Mouse (Mus musculus) left cerebral cortex, adult 2 months (tissue): ENCODE results near the gene Prkar2a. TPM values are rescaled to one million over a fixed set of nuclear protein-coding genes. Genes with fewer than 3 reads are reported as not detected.
"Not testable (repeated sequence)": the region's sequence is repeated elsewhere in the genome, so short reads cannot be mapped to it uniquely, and the experiment has no call there.

Source experiments
- DNase-seq, 2 experiments: peaks; one replicate each; pipeline ENCODE4 v3.0.0; 2021 to 2022; ENCODE audit warnings: low spot score in 2 of 2, mixed read lengths in 1 of 2; ENCODE audit errors: extremely low spot score in 1 of 2
- H3K27ac ChIP-seq: fragments of 200-600 bp; 2 replicates; pipeline ENCODE4 v1.8.1; 2022
- H3K4me3 ChIP-seq: fragments of 200-600 bp; 2 replicates; pipeline ENCODE4 v1.8.1; 2022
- CTCF ChIP-seq: fragments of 200-600 bp; IDR thresholded peaks from 2 replicates; pipeline ENCODE4 v1.8.1; 2022; ENCODE audit warnings: antibody characterized with exemption, mild to moderate bottlenecking, moderate library complexity
- intact Hi-C: fragments of 180-260 bp; cut with DNase I; formaldehyde crosslinking; loops from one replicate; pipeline ENCODE4 v1.15.1; 2025
- long read RNA-seq, 2 experiments: library from polyadenylated mRNA; stranded (forward); transcript quantifications; one replicate each; pipeline ENCODE4 v2.0.0; 2021; ENCODE audit warnings: borderline mapping rate in 2 of 2
- total RNA-seq, 2 experiments: library from RNA; stranded (reverse); gene quantifications; 2 replicates each; pipeline ENCODE4 v1.2.3; 2021

Prkar2a gene
- total RNA-seq: 10 to 100 TPM; 47.0 to 48.3 TPM
- long read RNA-seq, experiment 1, full-length matches to known transcripts: 63 of 77 reads
- long read RNA-seq, experiment 1, partial matches to known transcripts: 12 of 77 reads
- long read RNA-seq, experiment 1, other reads (novel, unspliced or antisense): 2 of 77 reads
- long read RNA-seq, experiment 2, full-length matches to known transcripts: 74 of 79 reads
- long read RNA-seq, experiment 2, partial matches to known transcripts: 1 of 79 reads
- long read RNA-seq, experiment 2, other reads (novel, unspliced or antisense): 4 of 79 reads

DNA sequence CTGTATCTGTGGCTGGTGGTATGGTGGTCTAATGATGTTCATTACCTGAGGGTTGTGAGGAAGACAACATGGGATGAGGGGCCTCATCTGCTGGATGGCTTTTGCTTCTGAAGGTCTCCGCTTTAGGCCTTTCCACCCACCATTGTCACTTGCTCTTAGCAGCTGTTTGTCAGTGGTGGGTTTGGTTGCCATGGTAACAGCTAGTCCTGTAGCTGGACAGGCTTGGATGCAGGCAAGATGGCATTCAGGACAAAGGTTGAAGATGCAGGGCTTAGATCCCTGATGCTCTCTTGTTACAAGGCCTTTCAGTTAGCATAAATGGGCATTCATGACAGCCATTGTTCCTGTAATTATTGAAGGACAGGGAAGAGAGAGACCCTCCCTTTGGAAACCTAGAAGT is at the start of gene Prkar2a:
Prkar2a (plus strand) TSS at position 209 of the 400 bp plus-strand sequence.
- Histone ChIP-seq H3K27ac (no peak within 1 kb of the TSS), H3K4me3 (no peak within 1 kb of the TSS)
- DNase-seq: no peak
- no peak for TF ChIP-seq CTCF
- intact Hi-C loops: no loop called here

DNA sequence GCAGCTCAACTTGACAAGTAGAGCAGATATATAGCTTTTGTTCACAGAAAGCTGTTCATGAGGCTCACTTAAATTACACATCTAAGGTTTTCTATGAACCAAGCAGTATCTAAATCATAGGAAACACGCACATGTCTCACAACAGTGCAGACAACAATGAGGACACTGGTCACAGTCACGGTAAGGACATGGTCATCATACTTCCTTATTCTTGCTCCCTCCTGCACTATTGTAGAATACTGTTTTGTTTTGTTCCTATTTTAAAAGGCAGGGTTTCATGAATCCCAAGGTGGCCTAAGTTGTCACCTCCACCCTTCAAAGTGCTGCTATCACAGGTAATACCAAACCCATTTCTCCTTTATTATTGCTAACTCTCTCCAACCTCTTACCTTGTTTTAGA is 49.3 kb upstream of the Prkar2a start:
- intact Hi-C loops: no loop called here
- TF ChIP-seq CTCF: no peak
- no peak overlapping the region for H3K27ac ChIP-seq
- no peak for DNase-seq
- H3K4me3 ChIP-seq: no peak overlapping the region

DNA sequence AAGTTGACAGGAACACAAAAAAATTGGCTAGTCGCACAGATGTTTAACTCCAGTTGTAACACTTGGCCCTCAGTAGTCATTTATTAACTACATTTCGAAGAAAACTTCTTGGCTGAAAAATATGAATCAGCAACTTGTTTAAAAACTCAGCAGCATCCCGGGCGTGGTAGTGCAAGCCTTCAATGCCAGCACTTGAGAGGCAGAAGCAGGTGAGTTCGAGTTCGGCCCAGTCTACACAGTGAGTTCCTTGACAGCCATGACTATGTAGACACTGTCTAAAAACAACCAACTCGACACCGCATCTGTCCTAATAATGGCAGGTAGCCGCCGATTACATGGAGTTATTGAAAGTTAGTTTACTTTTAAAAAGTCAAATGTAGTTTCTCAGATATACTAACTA is 40.9 kb upstream of the Prkar2a start:
- TF ChIP-seq CTCF: no peak
- peak overlapping the region; percentile 78 for H3K4me3 ChIP-seq
- H3K27ac ChIP-seq: peak overlapping the region; percentile 95; the same call in 1 of the 2 replicates
- intact Hi-C loops: loop anchor here (5.0 kb wide), 1 partner anchor 81 kb away; the partner anchor contains the start of genes Dalrd3 and Ndufaf3
- no peak for DNase-seq

DNA sequence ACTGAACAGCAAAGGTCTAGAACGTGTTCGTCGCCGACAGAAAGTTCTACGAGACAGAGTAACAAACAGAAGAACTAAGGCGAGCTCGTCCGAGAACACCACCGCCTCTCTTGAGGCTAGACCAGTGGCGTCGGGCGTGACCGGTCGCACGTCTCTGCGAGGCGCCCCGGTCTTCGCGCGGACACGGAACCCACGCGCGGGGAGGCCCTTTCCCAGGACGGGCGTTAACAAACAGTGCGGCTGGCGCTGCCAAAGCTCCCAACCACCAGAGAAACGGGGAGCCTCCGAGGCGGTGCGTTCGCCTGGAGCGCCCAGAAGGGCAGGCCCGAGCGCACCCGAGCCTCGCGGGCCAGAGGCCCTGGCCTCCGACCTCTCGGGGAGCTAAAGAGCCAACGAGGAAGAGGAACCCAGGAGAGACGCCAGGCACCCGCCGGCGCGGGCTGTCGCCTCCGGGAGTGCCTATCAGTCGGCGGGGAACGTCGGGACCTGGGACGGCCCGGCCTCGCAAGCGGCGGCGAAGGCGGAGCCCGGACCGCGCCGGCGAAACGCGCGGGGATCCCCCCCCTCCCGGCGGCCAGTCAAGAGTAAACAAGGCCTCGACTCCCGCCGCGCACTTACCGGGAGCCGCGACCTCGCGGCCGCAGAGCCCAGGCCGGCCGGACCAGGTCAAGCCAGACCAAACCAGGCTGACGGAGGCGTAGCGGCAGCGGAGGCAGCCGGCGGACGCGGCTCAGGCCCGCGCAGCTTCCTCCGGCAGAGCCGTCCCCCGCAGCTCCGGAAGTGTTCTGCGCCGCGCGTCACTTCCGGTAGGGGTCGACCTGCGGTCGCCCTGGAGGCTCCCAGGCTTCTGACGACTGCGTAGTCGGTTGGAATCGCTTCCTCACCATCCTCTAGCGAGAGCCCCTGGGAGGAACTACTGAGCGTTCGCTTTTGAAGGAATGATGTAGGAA is 40.2 kb upstream of the Prkar2a start, which contains the start of gene Arih2:
Arih2 (minus strand) TSS at position 776 of the 950 bp plus-strand sequence.
- TF ChIP-seq CTCF: no peak; the same call in 1 of the 2 replicates
- peak within 1 kb of the TSS; percentile 78 for H3K4me3 ChIP-seq
- intact Hi-C loops: loop anchor here (5.0 kb wide), 1 partner anchor 82 kb away; the partner anchor contains the start of genes Dalrd3 and Ndufaf3
- peak within 1 kb of the TSS; percentile 95 for H3K27ac ChIP-seq
- DNase-seq: peak; percentile 90 to 91

DNA sequence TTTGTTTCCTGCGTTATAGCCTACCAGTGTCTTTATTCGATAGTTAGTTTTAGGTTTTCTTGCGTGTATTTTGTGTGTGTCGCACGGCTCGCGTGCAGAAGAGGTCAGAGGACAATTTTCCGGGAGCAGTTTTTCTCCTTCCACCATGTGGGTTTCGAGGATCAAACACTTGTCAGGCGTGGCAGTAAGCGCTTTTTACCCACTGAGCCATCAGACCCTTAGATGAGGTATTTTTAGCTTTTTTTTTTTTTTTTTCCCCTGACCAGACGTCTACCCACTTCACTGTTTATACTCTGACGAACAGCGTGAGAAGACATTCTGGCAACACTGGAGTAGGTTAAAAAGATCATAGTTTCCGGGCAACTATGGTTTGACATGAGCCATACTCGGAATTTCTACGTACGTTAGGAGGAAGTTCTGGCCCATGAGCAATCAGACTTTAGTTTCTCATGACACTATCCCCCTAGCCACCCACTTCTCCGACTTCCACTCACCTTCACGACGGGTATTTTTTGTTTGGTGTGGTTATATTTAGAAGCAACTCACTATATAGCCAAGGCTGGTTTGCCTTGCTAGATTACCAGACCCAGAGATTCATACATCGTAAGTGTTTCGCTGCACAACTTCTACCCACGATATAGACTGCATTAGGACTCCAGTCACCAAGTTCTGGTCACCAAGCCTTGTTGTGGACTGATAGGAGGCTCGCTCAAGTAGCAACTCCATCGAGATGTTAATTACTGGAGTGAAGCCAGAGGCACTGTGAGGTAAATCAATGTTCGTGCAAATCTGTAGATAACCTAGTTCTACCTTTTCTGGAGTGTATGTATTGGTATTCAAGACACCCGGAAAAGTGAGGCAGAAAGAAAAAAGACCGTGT is 39.3 kb upstream of the Prkar2a start:
- Histone ChIP-seq H3K27ac (peak overlapping the region; percentile 95), H3K4me3 (peak overlapping the region; percentile 78)
- TF ChIP-seq CTCF: no peak
- intact Hi-C loops: loop anchor here (5.0 kb wide), 1 partner anchor 82 kb away; the partner anchor contains the start of genes Dalrd3 and Ndufaf3
- no peak for DNase-seq

DNA sequence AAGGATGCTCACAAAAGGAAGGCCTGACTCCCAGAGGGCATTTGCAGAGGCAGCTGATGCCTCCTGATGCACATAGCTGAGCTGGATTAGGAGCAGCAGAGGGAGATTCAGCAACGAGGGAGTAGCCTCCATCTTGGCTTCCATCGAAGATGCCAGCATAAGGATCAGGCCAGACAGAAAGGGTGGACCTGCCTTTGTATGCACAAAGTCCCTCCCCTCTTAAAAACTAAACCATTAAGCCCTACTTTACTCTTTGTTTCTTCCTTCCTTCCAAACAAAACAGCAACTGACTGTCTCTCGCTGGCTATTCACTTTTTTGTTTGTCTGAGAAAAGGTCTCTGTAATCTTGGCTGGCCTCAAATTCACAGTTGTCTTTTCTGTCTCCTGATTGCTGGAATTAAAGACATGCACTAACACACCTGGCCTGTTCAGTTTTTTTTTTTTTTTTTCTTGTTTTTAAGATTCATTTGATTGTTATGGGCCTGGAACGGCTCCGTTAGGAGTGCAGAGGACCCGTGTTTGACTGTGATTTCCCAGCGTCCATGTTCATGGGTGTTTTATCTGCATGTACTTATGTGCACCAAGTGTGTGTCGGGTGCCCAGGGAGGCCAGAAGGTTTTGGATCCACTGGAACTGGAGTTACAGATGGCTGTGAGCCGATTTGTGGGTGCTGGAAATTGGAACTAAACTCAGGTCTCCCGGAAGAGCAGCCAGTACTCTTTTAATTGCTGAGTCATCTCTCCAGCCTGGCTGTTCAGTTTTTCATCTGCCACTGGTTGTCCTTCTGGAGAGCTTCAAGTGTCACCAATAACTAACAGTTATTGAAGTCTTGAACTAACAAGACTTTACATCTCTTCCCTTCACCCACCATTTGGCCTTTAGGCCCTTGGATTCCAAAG is 34.3 kb upstream of the Prkar2a start:
- no peak for DNase-seq
- TF ChIP-seq CTCF: no peak
- H3K27ac ChIP-seq: no peak overlapping the region
- intact Hi-C loops: no loop called here
- H3K4me3 ChIP-seq: no peak overlapping the region

DNA sequence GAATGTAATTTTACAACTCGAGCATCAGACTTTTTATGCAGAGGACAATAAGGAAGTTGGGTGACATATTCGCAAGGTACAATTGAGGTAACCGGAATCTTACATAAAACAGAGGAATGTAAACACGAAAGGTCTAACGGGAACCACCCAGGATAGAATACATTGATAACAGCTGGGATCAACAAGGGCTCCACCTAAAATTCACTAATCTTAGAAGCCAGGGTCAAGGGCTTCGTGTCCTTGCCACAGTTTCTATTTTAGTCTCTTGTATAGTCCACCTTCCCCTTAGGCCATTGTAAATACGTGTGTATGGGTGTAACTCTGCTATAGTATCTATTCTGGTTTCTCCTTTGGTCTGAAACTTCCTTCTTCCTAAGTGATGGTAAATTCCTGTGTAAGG is 33.2 kb upstream of the Prkar2a start:
- intact Hi-C loops, H3K27ac ChIP-seq, DNase-seq, H3K4me3 ChIP-seq: not testable (repeated sequence)

DNA sequence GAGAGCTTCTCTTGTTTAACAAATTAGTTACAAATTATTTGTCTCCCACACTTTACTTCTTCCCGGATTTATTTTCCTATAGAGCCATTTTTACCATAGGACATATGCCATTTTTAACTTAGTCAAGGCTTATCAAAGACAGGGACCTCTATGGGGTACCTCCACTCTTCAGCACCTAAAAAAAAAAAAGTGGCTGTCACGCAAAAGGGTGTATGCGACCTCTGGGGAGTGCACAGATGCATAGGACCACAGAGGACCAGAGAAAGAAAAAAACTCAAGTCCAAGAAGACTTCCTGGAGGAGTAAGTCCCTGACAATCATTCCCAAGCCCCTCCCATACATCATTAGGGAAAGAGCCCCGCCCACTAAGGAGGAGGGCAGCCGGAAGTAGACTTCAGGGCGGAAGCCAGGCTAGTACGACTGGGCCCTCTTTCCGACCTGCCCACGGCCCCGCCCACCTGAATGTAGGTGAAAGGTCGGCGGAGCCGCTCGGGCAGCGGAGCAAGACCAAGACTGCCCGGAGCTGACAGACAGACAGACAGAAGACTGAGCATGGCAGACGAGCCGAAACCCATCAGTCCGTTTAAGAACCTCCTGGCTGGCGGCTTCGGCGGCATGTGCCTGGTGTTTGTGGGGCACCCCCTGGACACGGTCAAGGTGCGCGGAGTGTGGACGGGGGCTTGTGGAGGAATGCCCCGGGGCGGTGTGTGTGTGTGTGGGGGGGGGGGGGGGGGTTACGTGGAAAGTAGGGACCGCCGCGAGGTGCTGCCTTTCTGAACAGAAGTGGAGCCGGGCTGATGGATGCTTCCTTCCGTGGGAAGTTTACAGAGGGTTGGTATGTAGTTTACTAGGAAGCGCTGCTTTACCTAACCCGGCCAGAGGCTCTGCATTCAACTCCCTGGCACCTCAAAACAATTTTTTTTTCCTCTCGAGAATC is 27.2 kb upstream of the Prkar2a start, which contains the start of gene Slc25a20:
Slc25a20 (plus strand) TSS at position 412 of the 936 bp plus-strand sequence.
- no peak within 1 kb of the TSS for H3K27ac ChIP-seq
- intact Hi-C loops: no loop called here
- TF ChIP-seq CTCF: no peak

DNA sequence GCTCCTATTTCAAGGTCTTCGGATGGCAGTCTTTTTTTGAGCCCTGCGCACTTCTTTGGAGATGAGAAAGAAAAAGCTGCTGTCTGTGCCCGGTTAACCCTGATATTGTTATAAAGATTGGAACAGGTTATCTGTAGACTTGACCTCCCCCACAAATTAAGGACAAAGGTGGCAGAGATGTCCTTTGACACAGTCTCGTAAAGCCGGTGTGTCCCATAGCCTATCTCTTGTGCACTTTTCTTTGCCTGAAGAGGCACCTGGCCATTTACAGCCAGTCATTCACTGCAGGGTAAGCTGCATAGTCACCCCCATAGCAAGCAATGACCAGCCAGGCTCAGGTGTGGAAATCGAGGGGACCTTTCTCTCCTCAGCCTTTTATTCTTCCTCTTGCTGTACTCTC is 26.5 kb upstream of the Prkar2a start:
- Histone ChIP-seq H3K27ac (no peak overlapping the region), H3K4me3 (peak overlapping the region; percentile 62)
- no peak for DNase-seq
- intact Hi-C loops: no loop called here
- TF ChIP-seq CTCF: no peak

More for the DNA sequence above, 27.2 kb upstream of the Prkar2a start, which contains the start of gene Slc25a20:
- peak within 1 kb of the TSS; percentile 62 for H3K4me3 ChIP-seq
- DNase-seq: peak; percentile 53 to 67
